Mouse (Mus musculus) frontal cortex, postnatal 14 days (tissue): ENCODE data around the gene Ier5.

ENCODE experiments used
- DNase-seq, 2 experiments: peaks; one replicate each; pipeline ENCODE4 v3.0.0; 2022; ENCODE audit warnings: low spot score in 2 of 2

Ier5 gene

GRCm38 (mm10) chr1:155054366-155054965, 45.0 kb downstream of the Ier5 start:
- DNase-seq = no peak

GRCm38 (mm10) chr1:155053296-155053695, 46.1 kb downstream of the Ier5 start:
- no peak for DNase-seq

GRCm38 (mm10) chr1:155052761-155053166, 46.7 kb downstream of the Ier5 start:
- DNase-seq = no peak

GRCm38 (mm10) chr1:155052131-155052760, 47.2 kb downstream of the Ier5 start:
- DNase-seq = no peak

- DNase-seq = no peak
Observed at GRCm38 (mm10) chr1:155051701-155052127, 47.7 kb downstream of the Ier5 start.

- DNase-seq = no peak
Observed at GRCm38 (mm10) chr1:155050897-155051592, 48.4 kb downstream of the Ier5 start.

GRCm38 (mm10) chr1:155050174-155050573, 49.3 kb downstream of the Ier5 start:
- DNase-seq = peak in 1 of 2 experiments; percentile 65

- DNase-seq = peak; percentile 72 to 88
Observed at GRCm38 (mm10) chr1:155048947-155049346, 50.5 kb downstream of the Ier5 start.
